Mouse (Mus musculus) heart, adult 2 months (tissue): ENCODE data around the gene Ehd4. TPM values are rescaled to one million over a fixed set of nuclear protein-coding genes. Genes with fewer than 3 reads are reported as not detected.

Experiments used
- DNase-seq, 2 experiments: peaks; one replicate each; pipeline ENCODE4 v3.0.0; 2021
- H3K27ac ChIP-seq: fragments of 200-600 bp; 2 replicates; pipeline ENCODE4 v1.8.1; 2022
- H3K27me3 ChIP-seq: fragments of 200-500 bp; 2 replicates; pipeline ENCODE4 v1.6.1; 2012; ENCODE audit warnings: mild to moderate bottlenecking, low read length, inconsistent platforms, mixed read lengths; ENCODE audit not compliant: control insufficient read depth, insufficient read depth
- H3K36me3 ChIP-seq: fragments of 200-500 bp; 2 replicates; pipeline ENCODE4 v1.6.1; 2012; ENCODE audit warnings: low read length, inconsistent platforms; ENCODE audit not compliant: control insufficient read depth, insufficient read depth
- H3K4me1 ChIP-seq: fragments of 200-500 bp; 2 replicates; pipeline ENCODE4 v1.6.1; 2011; ENCODE audit warnings: low read length; ENCODE audit not compliant: control insufficient read depth, insufficient read depth
- H3K4me3 ChIP-seq: fragments of 200-600 bp; 2 replicates; pipeline ENCODE4 v1.8.1; 2022
- H3K79me2 ChIP-seq: fragments of 200-500 bp; replicated peaks from 2 replicates; pipeline ENCODE4 v1.6.1; 2012; ENCODE audit warnings: mild to moderate bottlenecking, inconsistent platforms, low read length, moderate library complexity, mixed read lengths; ENCODE audit not compliant: control insufficient read depth, insufficient read depth
- H3K9ac ChIP-seq: fragments of 200-500 bp; 2 replicates; pipeline ENCODE4 v1.6.1; 2012; ENCODE audit warnings: low read depth, mild to moderate bottlenecking, control low read depth, inconsistent platforms, low read length, mixed read lengths
- CTCF ChIP-seq: fragments of 200-600 bp; IDR thresholded peaks from 2 replicates; pipeline ENCODE4 v1.8.1; 2022; ENCODE audit warnings: antibody characterized with exemption, mild to moderate bottlenecking, moderate library complexity
- EP300 ChIP-seq: fragments of 200-500 bp; IDR thresholded peaks from 2 replicates; pipeline ENCODE4 v1.6.1; 2011; ENCODE audit warnings: low read depth, low read length, control low read depth; ENCODE audit not compliant: insufficient read depth
- POLR2A ChIP-seq: fragments of 200-500 bp; IDR thresholded peaks from 2 replicates; pipeline ENCODE4 v1.6.1; 2011; ENCODE audit warnings: mild to moderate bottlenecking, low read depth, low read length, control low read depth; ENCODE audit not compliant: insufficient read depth
- WGBS: fragments of 180-500 bp; shearing (Covaris S2); methylation state at CpG from one replicate; pipeline ENCODE4 v1.1.7; 2018; 5-methylcytosine and 5-hydroxymethylcytosine counted together
- intact Hi-C: fragments of 180-260 bp; cut with DNase I; formaldehyde crosslinking; loops from one replicate; pipeline ENCODE4 v1.15.1; 2025
- polyA plus RNA-seq: library from polyadenylated mRNA; depleted of rRNA; stranded (reverse); fragments of >200 nt; gene quantifications from 2 replicates; pipeline ENCODE4 v1.2.3, GENCODE M21; 2012
- total RNA-seq, 2 experiments: library from RNA; stranded (reverse); gene quantifications; 2 replicates each; pipeline ENCODE4 v1.2.3; 2021

The Ehd4 gene
- total and polyA plus RNA-seq, 3 experiments = 213 to 373 (median 330) TPM

- TF ChIP-seq EP300 (no peak), POLR2A (no peak), CTCF (peak; percentile 47)
- no peak overlapping the region for H3K4me3 ChIP-seq
- intact Hi-C loops = loop anchor here (5.0 kb wide), 1 partner anchor 200 kb away; no protein-coding TSS in a partner anchor
- H3K79me2 ChIP-seq = no peaks in the 10 kb centered on the region
- H3K27ac ChIP-seq = no peak overlapping the region
- H3K9ac ChIP-seq = no peak overlapping the region
- no peaks in the 10 kb centered on the region for H3K36me3 ChIP-seq
- no peaks in the 10 kb centered on the region for H3K4me1 ChIP-seq
- no peak for DNase-seq
- no peaks in the 10 kb centered on the region for H3K27me3 ChIP-seq
- WGBS = 78% methylated on average over 2 of the region's 2 CpGs
These were observed 72.0 kb downstream of the Ehd4 start for GRCm38 (mm10) chr2:120082416-120082815.

GRCm38 (mm10) chr2:120076076-120076705 is 78.2 kb downstream of the Ehd4 start:
- no peaks in the 10 kb centered on the region for H3K36me3 ChIP-seq
- peak; percentile 55 to 58 for DNase-seq
- H3K79me2 ChIP-seq = no peaks in the 10 kb centered on the region
- TF ChIP-seq CTCF = peak; percentile 70
- no peak for TF ChIP-seq POLR2A
- TF ChIP-seq EP300 = no peak
- no peak overlapping the region for H3K4me3 ChIP-seq
- intact Hi-C loops = no loop called here
- no peak overlapping the region for H3K9ac ChIP-seq
- 5% methylated on average over 36 of the region's 36 CpGs for WGBS
- no peaks in the 10 kb centered on the region for H3K4me1 ChIP-seq
- no peaks in the 10 kb centered on the region for H3K27me3 ChIP-seq
- no peak overlapping the region for H3K27ac ChIP-seq

- TF ChIP-seq CTCF = no peak
- TF ChIP-seq POLR2A = no peak
- no peak for TF ChIP-seq EP300
- intact Hi-C loops = no loop called here
- no peak for DNase-seq
- 90% methylated on average over 4 of the region's 4 CpGs for WGBS
- no peaks in the 10 kb centered on the region for H3K36me3 ChIP-seq
- H3K4me3 ChIP-seq = no peak overlapping the region
- H3K27ac ChIP-seq = no peak overlapping the region
- no peaks in the 10 kb centered on the region for H3K79me2 ChIP-seq
- H3K4me1 ChIP-seq = no peaks in the 10 kb centered on the region
- no peaks in the 10 kb centered on the region for H3K27me3 ChIP-seq
- no peak overlapping the region for H3K9ac ChIP-seq
These were observed 80.3 kb downstream of the Ehd4 start for GRCm38 (mm10) chr2:120074096-120074495.

- Histone ChIP-seq H3K36me3 (no peaks in the 10 kb centered on the region), H3K27me3 (no peaks in the 10 kb centered on the region), H3K4me3 (no peak overlapping the region), H3K9ac (no peak overlapping the region), H3K4me1 (no peaks in the 10 kb centered on the region), H3K27ac (no peak overlapping the region), H3K79me2 (no peaks in the 10 kb centered on the region)
- WGBS = 63% methylated on average over 8 of the region's 8 CpGs
- intact Hi-C loops = loop anchor here (5.0 kb wide), 1 partner anchor 97 kb away; the partner anchor contains the start of gene Mapkbp1
- TF ChIP-seq EP300 = no peak
- TF ChIP-seq CTCF = no peak
- no peak for DNase-seq
These were observed 84.9 kb downstream of the Ehd4 start for GRCm38 (mm10) chr2:120069466-120069990.

- TF ChIP-seq CTCF (peak; percentile 76), POLR2A (no peak), EP300 (0 out of 2 replicates have a peak, but pooled peaks have one; percentile 20)
- intact Hi-C loops = loop anchor here (5.0 kb wide), 1 partner anchor 97 kb away; the partner anchor contains the start of gene Mapkbp1
- DNase-seq = peak in 1 of 2 experiments; percentile 33
These were observed 85.6 kb downstream of the Ehd4 start for GRCm38 (mm10) chr2:120068555-120069465.

More at GRCm38 (mm10) chr2:120068555-120069465, 85.6 kb downstream of the Ehd4 start:
- Histone ChIP-seq H3K36me3 (no peaks in the 10 kb centered on the region), H3K27ac (no peak overlapping the region), H3K79me2 (no peaks in the 10 kb centered on the region), H3K4me3 (no peak overlapping the region), H3K4me1 (no peaks in the 10 kb centered on the region), H3K27me3 (no peaks in the 10 kb centered on the region), H3K9ac (no peak overlapping the region)
- whole genome bisulfite sequencing = 56% methylated on average over 16 of the region's 16 CpGs
